Mouse (Mus musculus): ENCODE results near the gene Pphln1.

Gene Pphln1

GRCm38 (mm10) chr15:93412445-93412844 is 14.3 kb downstream of the Pphln1 start:
- no peak overlapping the region for H3K4me3 ChIP-seq (replicated peaks; ENCODE audit: low read length)
- peaks cover 31% of the 10 kb centered on the region for H3K36me3 ChIP-seq (ENCODE audit: insufficient read depth, low read length)
- TF ChIP-seq CTCF (conservative IDR thresholded peaks at IDR 0.05; ENCODE audit: low read length) (no peak), POU5F1 (IDR thresholded peaks at IDR 0.05; ENCODE audit: borderline replicate concordance, low read length) (no peak), NANOG (IDR thresholded peaks at IDR 0.05; ENCODE audit: borderline replicate concordance, low read length) (no peak)
- H3K27me3 ChIP-seq (ENCODE audit: insufficient read depth, low read length) = no peaks in the 10 kb centered on the region
- H3K4me1 ChIP-seq (replicated peaks; ENCODE audit: low read depth, low read length) = no peaks in the 10 kb centered on the region
- H3K9me3 ChIP-seq (ENCODE audit: low read length) = no peaks in the 10 kb centered on the region

GRCm38 (mm10) chr15:93414456-93414855 is 16.3 kb downstream of the Pphln1 start:
- TF ChIP-seq CTCF (conservative IDR thresholded peaks at IDR 0.05; ENCODE audit: low read length) (no peak), POU5F1 (IDR thresholded peaks at IDR 0.05; ENCODE audit: borderline replicate concordance, low read length) (no peak), NANOG (IDR thresholded peaks at IDR 0.05; ENCODE audit: borderline replicate concordance, low read length) (no peak)
- Histone ChIP-seq H3K9me3 (ENCODE audit: low read length) (no peaks in the 10 kb centered on the region), H3K27me3 (ENCODE audit: insufficient read depth, low read length) (no peaks in the 10 kb centered on the region)

GRCm38 (mm10) chr15:93416300-93416699 is 18.1 kb downstream of the Pphln1 start:
- peaks cover 25% of the 10 kb centered on the region for H3K36me3 ChIP-seq (ENCODE audit: insufficient read depth, low read length)
- no peaks in the 10 kb centered on the region for H3K4me1 ChIP-seq (replicated peaks; ENCODE audit: low read depth, low read length)
- H3K27me3 ChIP-seq (ENCODE audit: insufficient read depth, low read length) = no peaks in the 10 kb centered on the region
- no peak overlapping the region for H3K4me3 ChIP-seq (replicated peaks; ENCODE audit: low read length)
- H3K9me3 ChIP-seq (ENCODE audit: low read length) = no peaks in the 10 kb centered on the region
- TF ChIP-seq CTCF (conservative IDR thresholded peaks at IDR 0.05; ENCODE audit: low read length) (no peak), POU5F1 (IDR thresholded peaks at IDR 0.05; ENCODE audit: borderline replicate concordance, low read length) (no peak), NANOG (IDR thresholded peaks at IDR 0.05; ENCODE audit: borderline replicate concordance, low read length) (no peak)

More at GRCm38 (mm10) chr15:93414456-93414855, 16.3 kb downstream of the Pphln1 start:
- Histone ChIP-seq H3K36me3 (ENCODE audit: insufficient read depth, low read length) (peaks cover 31% of the 10 kb centered on the region), H3K4me1 (replicated peaks; ENCODE audit: low read depth, low read length) (no peaks in the 10 kb centered on the region), H3K4me3 (replicated peaks; ENCODE audit: low read length) (no peak overlapping the region)

- Histone ChIP-seq H3K9me3 (ENCODE audit: low read length) (no peaks in the 10 kb centered on the region), H3K36me3 (ENCODE audit: insufficient read depth, low read length) (peaks cover 31% of the 10 kb centered on the region; the same call in 1 of the 2 replicates), H3K27me3 (ENCODE audit: insufficient read depth, low read length) (no peaks in the 10 kb centered on the region), H3K4me1 (replicated peaks; ENCODE audit: low read depth, low read length) (no peaks in the 10 kb centered on the region), H3K4me3 (replicated peaks; ENCODE audit: low read length) (no peak overlapping the region)
- TF ChIP-seq CTCF (conservative IDR thresholded peaks at IDR 0.05; ENCODE audit: low read length) (no peak), POU5F1 (IDR thresholded peaks at IDR 0.05; ENCODE audit: borderline replicate concordance, low read length) (no peak)
Observed at GRCm38 (mm10) chr15:93420596-93420995, 22.4 kb downstream of the Pphln1 start.

- TF ChIP-seq POU5F1 (IDR thresholded peaks at IDR 0.05; ENCODE audit: borderline replicate concordance, low read length) = no peak
- TF ChIP-seq NANOG (IDR thresholded peaks at IDR 0.05; ENCODE audit: borderline replicate concordance, low read length) = no peak
- peak; percentile 46 for TF ChIP-seq CTCF (conservative IDR thresholded peaks at IDR 0.05; ENCODE audit: low read length)
- Histone ChIP-seq H3K4me1 (replicated peaks; ENCODE audit: low read depth, low read length) (peaks cover 6% of the 10 kb centered on the region), H3K27me3 (ENCODE audit: insufficient read depth, low read length) (no peaks in the 10 kb centered on the region), H3K4me3 (replicated peaks; ENCODE audit: low read length) (no peak overlapping the region), H3K9me3 (ENCODE audit: low read length) (no peaks in the 10 kb centered on the region), H3K36me3 (ENCODE audit: insufficient read depth, low read length) (peaks cover 27% of the 10 kb centered on the region; the same call in 1 of the 2 replicates)
Observed at GRCm38 (mm10) chr15:93422537-93422936, 24.4 kb downstream of the Pphln1 start.

- peaks cover 27% of the 10 kb centered on the region for H3K36me3 ChIP-seq (ENCODE audit: insufficient read depth, low read length)
- H3K27me3 ChIP-seq (ENCODE audit: insufficient read depth, low read length) = no peaks in the 10 kb centered on the region
- H3K9me3 ChIP-seq (ENCODE audit: low read length) = no peaks in the 10 kb centered on the region
- no peak for TF ChIP-seq POU5F1 (IDR thresholded peaks at IDR 0.05; ENCODE audit: borderline replicate concordance, low read length)
- TF ChIP-seq CTCF (conservative IDR thresholded peaks at IDR 0.05; ENCODE audit: low read length) = no peak
- no peak for TF ChIP-seq NANOG (IDR thresholded peaks at IDR 0.05; ENCODE audit: borderline replicate concordance, low read length)
- H3K4me3 ChIP-seq (replicated peaks; ENCODE audit: low read length) = no peak overlapping the region
- H3K4me1 ChIP-seq (replicated peaks; ENCODE audit: low read depth, low read length) = peaks cover 6% of the 10 kb centered on the region
Observed at GRCm38 (mm10) chr15:93433811-93434210, 35.7 kb downstream of the Pphln1 start.

GRCm38 (mm10) chr15:93435998-93436397 is 37.8 kb downstream of the Pphln1 start:
- H3K27me3 ChIP-seq (ENCODE audit: insufficient read depth, low read length) = no peaks in the 10 kb centered on the region
- no peak for TF ChIP-seq POU5F1 (IDR thresholded peaks at IDR 0.05; ENCODE audit: borderline replicate concordance, low read length)
- no peak for TF ChIP-seq CTCF (conservative IDR thresholded peaks at IDR 0.05; ENCODE audit: low read length)
- no peak for TF ChIP-seq NANOG (IDR thresholded peaks at IDR 0.05; ENCODE audit: borderline replicate concordance, low read length)
- no peak overlapping the region for H3K4me3 ChIP-seq (replicated peaks; ENCODE audit: low read length)
- H3K9me3 ChIP-seq (ENCODE audit: low read length) = peaks cover 8% of the 10 kb centered on the region
- H3K4me1 ChIP-seq (replicated peaks; ENCODE audit: low read depth, low read length) = peaks cover 6% of the 10 kb centered on the region
- H3K36me3 ChIP-seq (ENCODE audit: insufficient read depth, low read length) = peaks cover 31% of the 10 kb centered on the region

GRCm38 (mm10) chr15:93438663-93439062 is 40.5 kb downstream of the Pphln1 start:
- peaks cover 34% of the 10 kb centered on the region for H3K9me3 ChIP-seq (ENCODE audit: low read length)
- peaks cover 46% of the 10 kb centered on the region for H3K36me3 ChIP-seq (ENCODE audit: insufficient read depth, low read length)
- peaks cover 5% of the 10 kb centered on the region for H3K4me1 ChIP-seq (replicated peaks; ENCODE audit: low read depth, low read length)
- H3K27me3 ChIP-seq (ENCODE audit: insufficient read depth, low read length) = no peaks in the 10 kb centered on the region
- no peak overlapping the region for H3K4me3 ChIP-seq (replicated peaks; ENCODE audit: low read length)
- TF ChIP-seq CTCF (conservative IDR thresholded peaks at IDR 0.05; ENCODE audit: low read length) = peak; percentile 55
- TF ChIP-seq POU5F1 (IDR thresholded peaks at IDR 0.05; ENCODE audit: borderline replicate concordance, low read length) = no peak
- TF ChIP-seq NANOG (IDR thresholded peaks at IDR 0.05; ENCODE audit: borderline replicate concordance, low read length) = no peak

GRCm38 (mm10) chr15:93442271-93442670 is 44.1 kb downstream of the Pphln1 start:
- peaks cover 55% of the 10 kb centered on the region for H3K9me3 ChIP-seq (ENCODE audit: low read length)
- TF ChIP-seq CTCF (conservative IDR thresholded peaks at IDR 0.05; ENCODE audit: low read length) (0 out of 2 replicates have a peak, but pooled peaks have one; percentile 11), NANOG (IDR thresholded peaks at IDR 0.05; ENCODE audit: borderline replicate concordance, low read length) (no peak)
- H3K36me3 ChIP-seq (ENCODE audit: insufficient read depth, low read length) = peaks cover 56% of the 10 kb centered on the region
- no peaks in the 10 kb centered on the region for H3K27me3 ChIP-seq (ENCODE audit: insufficient read depth, low read length)
- H3K4me1 ChIP-seq (replicated peaks; ENCODE audit: low read depth, low read length) = no peaks in the 10 kb centered on the region
- no peak overlapping the region for H3K4me3 ChIP-seq (replicated peaks; ENCODE audit: low read length)

Measured in E14TG2a.4 (cell line).